Mouse (Mus musculus) layer of hippocampus, adult 2 months (tissue): Measurements from ENCODE around the gene Gtf2a2. TPM values are rescaled to one million over a fixed set of nuclear protein-coding genes. Genes with fewer than 3 reads are reported as not detected.
A peak's percentile ranks its signal among the peaks of the same experiment; 100 is the strongest.
"Not testable (repeated sequence)": the region's sequence is repeated elsewhere in the genome, so short reads cannot be mapped to it uniquely, and the experiment has no call there.

Experiments
- DNase-seq, 2 experiments: peaks; one replicate each; pipeline ENCODE4 v3.0.0; 2022; ENCODE audit warnings: low spot score in 2 of 2
- H3K27ac ChIP-seq: fragments of 200-600 bp; 2 replicates; pipeline ENCODE4 v1.8.1; 2022
- H3K4me3 ChIP-seq: fragments of 200-600 bp; 2 replicates; pipeline ENCODE4 v1.8.1; 2022; ENCODE audit warnings: mild to moderate bottlenecking
- CTCF ChIP-seq: fragments of 200-600 bp; conservative IDR thresholded peaks from 2 replicates; pipeline ENCODE4 v1.8.1; 2022; ENCODE audit warnings: antibody characterized with exemption, mild to moderate bottlenecking, moderate library complexity
- total RNA-seq, 2 experiments: library from RNA; stranded (reverse); gene quantifications; 2 replicates each; pipeline ENCODE4 v1.2.3; 2021

Gtf2a2 gene
- total RNA-seq, 2 experiments from 2014 or later, result 51.6 to 62.1 TPM

- no peak for DNase-seq
- Histone ChIP-seq H3K4me3 (no peak overlapping the region), H3K27ac (no peak overlapping the region)
- peak; percentile 59 for TF ChIP-seq CTCF
Measured at GRCm38 (mm10) chr9:69999318-69999717, 13.0 kb upstream of the Gtf2a2 start.

- TF ChIP-seq CTCF, result no peak
- DNase-seq, result no peak
- no peak overlapping the region for H3K27ac ChIP-seq
- no peak overlapping the region for H3K4me3 ChIP-seq
Measured at GRCm38 (mm10) chr9:70003516-70003915, 8.8 kb upstream of the Gtf2a2 start.

GRCm38 (mm10) chr9:70006984-70007383, 5.4 kb upstream of the Gtf2a2 start:
- TF ChIP-seq CTCF, result no peak
- Histone ChIP-seq H3K4me3 (no peak overlapping the region), H3K27ac (no peak overlapping the region)
- no peak for DNase-seq

GRCm38 (mm10) chr9:70007506-70008248, 4.7 kb upstream of the Gtf2a2 start:
- Histone ChIP-seq H3K27ac (no peak overlapping the region), H3K4me3 (no peak overlapping the region)
- peak; percentile 5 to 34 for DNase-seq
- TF ChIP-seq CTCF, result 0 out of 2 replicates have a peak, but pooled peaks have one; percentile 9

- Histone ChIP-seq H3K4me3 (no peak overlapping the region), H3K27ac (no peak overlapping the region)
- TF ChIP-seq CTCF, result no peak
- no peak for DNase-seq
Measured at GRCm38 (mm10) chr9:70009754-70010304, 2.5 kb upstream of the Gtf2a2 start.

GRCm38 (mm10) chr9:70010781-70011473, 1.4 kb upstream of the Gtf2a2 start:
- Histone ChIP-seq H3K4me3 (no peak overlapping the region), H3K27ac (no peak overlapping the region)
- TF ChIP-seq CTCF, result no peak
- DNase-seq, result no peak

- DNase-seq, result no peak
- no peak for TF ChIP-seq CTCF
- H3K27ac ChIP-seq, result peak overlapping the region; percentile 95
- peak overlapping the region; percentile 95 for H3K4me3 ChIP-seq
Measured at GRCm38 (mm10) chr9:70011537-70012407, 578 bp upstream of the Gtf2a2 start.

- Histone ChIP-seq H3K4me3 (no peak overlapping the region), H3K27ac (no peak overlapping the region)
- no peak for TF ChIP-seq CTCF
- no peak for DNase-seq
Measured at GRCm38 (mm10) chr9:70015632-70016031, 3.3 kb downstream of the Gtf2a2 start.

- Histone ChIP-seq H3K4me3 (no peak overlapping the region), H3K27ac (no peak overlapping the region)
- peak; percentile 86 for TF ChIP-seq CTCF
- no peak for DNase-seq
Measured at GRCm38 (mm10) chr9:70018879-70019278, 6.5 kb downstream of the Gtf2a2 start.

- H3K4me3 ChIP-seq, result no peak overlapping the region
- no peak for TF ChIP-seq CTCF
- DNase-seq, result no peak
- H3K27ac ChIP-seq, result no peak overlapping the region
Measured at GRCm38 (mm10) chr9:70021610-70022009, 9.3 kb downstream of the Gtf2a2 start.

- DNase-seq, result no peak
- H3K27ac ChIP-seq, result no peak overlapping the region
- TF ChIP-seq CTCF, result no peak
- no peak overlapping the region for H3K4me3 ChIP-seq
Measured at GRCm38 (mm10) chr9:70022083-70022482, 9.7 kb downstream of the Gtf2a2 start.

- not testable (repeated sequence) for H3K4me3 ChIP-seq, DNase-seq, H3K27ac ChIP-seq
Measured at GRCm38 (mm10) chr9:70023615-70024014, 11.3 kb downstream of the Gtf2a2 start.

GRCm38 (mm10) chr9:70024648-70025047, 12.3 kb downstream of the Gtf2a2 start:
- Histone ChIP-seq H3K27ac (no peak overlapping the region), H3K4me3 (no peak overlapping the region)
- DNase-seq, result no peak
- no peak for TF ChIP-seq CTCF
